Mouse (Mus musculus) megakaryocyte, embryonic 14.5 days (primary cell): ENCODE data around the gene Surf1.

ENCODE experiments used
- FLI1 ChIP-seq: IDR thresholded peaks from 2 replicates; pipeline ENCODE4 v1.6.1; 2012; ENCODE audit warnings: low read length, inconsistent platforms, mixed read lengths
- GATA1 ChIP-seq: IDR thresholded peaks from 3 replicates; pipeline ENCODE4 v1.6.1; 2012; ENCODE audit warnings: mixed read lengths, low read length, inconsistent platforms, borderline replicate concordance

- TF ChIP-seq GATA1 (no peak), FLI1 (no peak)
Observed at GRCm38 (mm10) chr2:26903311-26903710, 13.0 kb downstream of the Surf1 start.
